Mouse (Mus musculus) CD4-positive, CD25-positive, alpha-beta regulatory T cell (primary cell): ENCODE data around the gene Gm4177. TPM values are rescaled to one million over a fixed set of nuclear protein-coding genes. Genes with fewer than 3 reads are reported as not detected.

Source experiments
- polyA plus RNA-seq: library from polyadenylated mRNA; unstranded; fragments of 100-300 nt; shearing (Covaris generic); gene quantifications from one replicate; pipeline ENCODE4 v1.2.1, GENCODE M21; 2017

Gene Gm4177
- not detected for polyA plus RNA-seq

GRCm38 (mm10) chr7:21796628-21797027 lies at the start of gene Gm4177:
Gm4177 (minus strand) TSS chr7:21796728.

DNA sequence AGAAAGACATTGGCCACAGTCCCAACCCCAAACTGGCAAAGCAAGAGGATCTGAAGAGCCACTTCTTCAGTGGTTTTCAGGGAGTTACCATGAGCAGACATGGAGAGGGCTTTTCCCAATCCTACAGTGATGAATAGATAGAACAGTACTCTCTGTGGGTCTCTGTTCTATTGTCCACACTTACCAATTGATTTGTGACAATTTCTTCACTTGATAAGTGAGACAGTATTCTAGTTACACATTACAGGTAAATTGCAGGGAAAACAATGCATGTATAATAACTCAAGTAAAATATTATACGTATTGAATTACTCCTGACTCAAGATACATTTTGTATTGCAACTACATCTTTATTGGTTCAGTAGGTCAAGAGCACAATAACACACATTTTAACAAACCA lies 47.6 kb upstream of the Gm4177 start, which contains the start of gene Gm5725:
Gm5725 (minus strand) TSS at position 101 of the 400 bp plus-strand sequence.

DNA sequence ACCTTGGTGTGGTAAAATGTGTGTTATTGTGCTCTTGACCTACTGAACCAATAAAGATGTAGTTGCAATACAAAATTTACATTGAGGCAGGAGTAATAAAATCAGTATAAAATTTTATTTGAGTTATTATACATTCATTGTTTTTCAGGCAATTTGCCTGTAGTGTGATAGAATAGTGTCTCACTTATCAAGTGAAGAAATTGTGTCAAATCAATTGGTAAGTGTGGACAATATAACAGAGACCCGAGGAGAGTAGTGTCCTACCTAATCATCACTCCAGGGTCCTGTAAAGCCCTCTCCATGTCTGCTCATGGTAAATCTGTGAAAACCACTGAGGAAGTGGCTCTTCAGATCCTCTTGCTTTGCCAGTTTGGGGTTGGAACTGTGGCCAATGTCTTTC lies 35.5 kb upstream of the Gm4177 start, which contains the start of gene Vmn1r135:
Vmn1r135 (plus strand) TSS at position 301 of the 400 bp plus-strand sequence.

DNA sequence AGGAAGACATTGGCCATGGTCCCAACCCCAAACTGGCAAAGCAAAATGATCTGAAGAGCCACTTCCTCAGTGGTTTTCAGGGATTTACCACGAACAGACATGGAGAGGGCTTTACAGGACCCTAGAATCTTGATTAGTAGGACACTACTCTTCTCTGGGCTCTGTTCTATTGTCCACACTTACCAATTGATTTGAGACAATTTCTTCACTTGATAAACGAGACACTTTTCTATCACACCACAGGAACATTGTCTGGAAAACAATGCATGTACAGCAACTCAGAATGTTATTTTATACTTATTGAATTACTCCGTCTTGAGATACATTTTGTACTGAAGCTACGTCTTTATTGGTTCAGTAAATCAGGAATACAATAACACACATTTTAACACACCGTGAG lies 35.2 kb downstream of the Gm4177 start, which contains the start of gene Gm4175:
Gm4175 (minus strand) TSS at position 101 of the 400 bp plus-strand sequence.

Other genes with a start within 250 kb of the Gm4177 start
- gene Vmn1r132, start 182.6 kb downstream of the Gm4177 start, polyA plus RNA-seq = not detected
- gene Gm4175, start 35.3 kb downstream of the Gm4177 start, polyA plus RNA-seq = not detected
- 0.35 TPM for gene Vmn1r135, start 35.6 kb upstream of the Gm4177 start, polyA plus RNA-seq
- not detected for gene Gm5725, start 47.5 kb upstream of the Gm4177 start, polyA plus RNA-seq
- gene Gm5891, start 124.6 kb upstream of the Gm4177 start, polyA plus RNA-seq = 0.10 TPM
- gene Vmn1r137, start 197.9 kb upstream of the Gm4177 start, polyA plus RNA-seq = not detected
- not detected for gene Vmn1r138, start 232.2 kb upstream of the Gm4177 start, polyA plus RNA-seq